Mouse (Mus musculus) intestine, postnatal 0 days (tissue): Measurements from ENCODE around the gene Ppip5k2. TPM values are rescaled to one million over a fixed set of nuclear protein-coding genes. Genes with fewer than 3 reads are reported as not detected.

Experiments used
- ATAC-seq: fragments of 200-750 bp; cut with Nextera tagmentation; 2 replicates; pipeline ENCODE4 v1.8.0; 2017; ENCODE audit warnings: mild to moderate bottlenecking, moderate TSS enrichment, moderate library complexity
- H3K27ac ChIP-seq: fragments of 300-500 bp; sonication (generic); 2 replicates; pipeline ENCODE4 v1.5.1; 2014; ENCODE audit warnings: mild to moderate bottlenecking, low read depth, low read length, moderate library complexity
- H3K27me3 ChIP-seq: fragments of 300-500 bp; sonication (generic); replicated peaks from 2 replicates; pipeline ENCODE4 v1.6.1; 2014; ENCODE audit warnings: low read length, mixed read lengths; ENCODE audit not compliant: control insufficient read depth, insufficient read depth
- H3K36me3 ChIP-seq: fragments of 300-500 bp; sonication (generic); 2 replicates; pipeline ENCODE4 v1.6.1; 2014; ENCODE audit warnings: mild to moderate bottlenecking, moderate library complexity; ENCODE audit not compliant: control insufficient read depth, insufficient read depth
- H3K4me1 ChIP-seq: fragments of 300-500 bp; sonication (generic); replicated peaks from 2 replicates; pipeline ENCODE4 v1.6.1; 2014; ENCODE audit warnings: antibody characterized with exemption, low read length, mixed read lengths; ENCODE audit not compliant: control insufficient read depth, insufficient read depth
- H3K4me2 ChIP-seq: fragments of 300-500 bp; sonication (generic); replicated peaks from 2 replicates; pipeline ENCODE4 v1.6.1; 2014; ENCODE audit warnings: low read depth, mild to moderate bottlenecking, moderate library complexity
- H3K4me3 ChIP-seq: fragments of 300-500 bp; sonication (generic); 2 replicates; pipeline ENCODE4 v1.5.1; 2014; ENCODE audit warnings: low read depth, low read length
- H3K9ac ChIP-seq: fragments of 300-500 bp; sonication (generic); 2 replicates; pipeline ENCODE4 v1.6.1; 2014; ENCODE audit warnings: mild to moderate bottlenecking, low read depth, low read length
- H3K9me3 ChIP-seq: fragments of 300-500 bp; sonication (generic); 2 replicates; pipeline ENCODE4 v1.6.1; 2016; ENCODE audit warnings: mixed run types; ENCODE audit not compliant: control insufficient read depth
- CTCF ChIP-seq: sonication (generic); IDR thresholded peaks from 2 replicates; pipeline ENCODE4 v1.5.1; 2016; ENCODE audit warnings: low read depth, mild to moderate bottlenecking, control low read depth, antibody characterized with exemption, moderate library complexity
- WGBS: fragments of 180-500 bp; shearing (Covaris S2); extraction: QIAGEN DNeasy Blood & Tissue Kit; methylation state at CpG from one replicate; pipeline ENCODE4 v1.1.7; 2014; 5-methylcytosine and 5-hydroxymethylcytosine counted together
- polyA plus RNA-seq: library from polyadenylated mRNA; unstranded; fragments of >200 nt; fragmentation: Nextera tagmentation; extraction: Ambion mirVana; gene quantifications from 2 replicates; pipeline ENCODE4 v1.2.1, GENCODE M21; 2015

The Ppip5k2 gene
- polyA plus RNA-seq, 1 experiment from 2014 or later = 19.7 TPM

- H3K36me3 ChIP-seq = peaks cover 55% of the 10 kb centered on the region
- TF ChIP-seq CTCF = no peak
These were observed 24.5 kb downstream of the Ppip5k2 start for GRCm38 (mm10) chr1:97745712-97746111.

GRCm38 (mm10) chr1:97743063-97743462 lies 27.1 kb downstream of the Ppip5k2 start:
- H3K9ac ChIP-seq = no peak overlapping the region
- no peaks in the 10 kb centered on the region for H3K4me1 ChIP-seq
- no peak overlapping the region for H3K4me3 ChIP-seq
- H3K36me3 ChIP-seq = peaks cover 65% of the 10 kb centered on the region
- no peak for TF ChIP-seq CTCF
- no peaks in the 10 kb centered on the region for H3K9me3 ChIP-seq
- no peak overlapping the region for H3K27ac ChIP-seq
- no peaks in the 10 kb centered on the region for H3K27me3 ChIP-seq
- no peak for ATAC-seq
- H3K4me2 ChIP-seq = no peak overlapping the region
- 94% methylated on average over 1 of the region's 1 CpGs for WGBS

More at GRCm38 (mm10) chr1:97745712-97746111, 24.5 kb downstream of the Ppip5k2 start:
- no peak overlapping the region for H3K27ac ChIP-seq
- 84% methylated on average over 4 of the region's 4 CpGs for WGBS
- no peaks in the 10 kb centered on the region for H3K27me3 ChIP-seq
- no peak for ATAC-seq
- no peaks in the 10 kb centered on the region for H3K9me3 ChIP-seq
- no peak overlapping the region for H3K9ac ChIP-seq
- H3K4me1 ChIP-seq = no peaks in the 10 kb centered on the region
- H3K4me2 ChIP-seq = no peak overlapping the region
- no peak overlapping the region for H3K4me3 ChIP-seq

- H3K9ac ChIP-seq = no peak overlapping the region
- no peak for ATAC-seq
- H3K27me3 ChIP-seq = no peaks in the 10 kb centered on the region
- H3K4me2 ChIP-seq = no peak overlapping the region
- H3K4me1 ChIP-seq = no peaks in the 10 kb centered on the region
- peaks cover 30% of the 10 kb centered on the region for H3K36me3 ChIP-seq
- H3K4me3 ChIP-seq = no peak overlapping the region
- 57% methylated on average over 1 of the region's 1 CpGs for WGBS
- H3K27ac ChIP-seq = no peak overlapping the region
- H3K9me3 ChIP-seq = no peaks in the 10 kb centered on the region
- TF ChIP-seq CTCF = no peak
These were observed 40.9 kb downstream of the Ppip5k2 start for GRCm38 (mm10) chr1:97729339-97729738.

GRCm38 (mm10) chr1:97726730-97727129 lies 43.5 kb downstream of the Ppip5k2 start:
- Histone ChIP-seq H3K9me3 (no peaks in the 10 kb centered on the region), H3K4me3 (no peak overlapping the region), H3K27me3 (no peaks in the 10 kb centered on the region), H3K9ac (no peak overlapping the region), H3K4me1 (no peaks in the 10 kb centered on the region), H3K27ac (no peak overlapping the region), H3K4me2 (no peak overlapping the region), H3K36me3 (peaks cover 26% of the 10 kb centered on the region)
- no peak for ATAC-seq
- WGBS = 72% methylated on average over 2 of the region's 2 CpGs
- peak; percentile 63 for TF ChIP-seq CTCF

GRCm38 (mm10) chr1:97718440-97718839 lies 51.8 kb downstream of the Ppip5k2 start:
- Histone ChIP-seq H3K9ac (no peak overlapping the region), H3K4me1 (no peaks in the 10 kb centered on the region), H3K9me3 (no peaks in the 10 kb centered on the region), H3K4me3 (no peak overlapping the region), H3K4me2 (no peak overlapping the region), H3K27me3 (no peaks in the 10 kb centered on the region), H3K27ac (no peak overlapping the region), H3K36me3 (peaks cover 41% of the 10 kb centered on the region)
- TF ChIP-seq CTCF = no peak
- ATAC-seq = no peak
- 88% methylated on average over 9 of the region's 9 CpGs for WGBS

GRCm38 (mm10) chr1:97714334-97714868 lies 55.8 kb downstream of the Ppip5k2 start:
- 85% methylated on average over 11 of the region's 11 CpGs for WGBS
- no peak for ATAC-seq

GRCm38 (mm10) chr1:97710520-97710919 lies 59.7 kb downstream of the Ppip5k2 start:
- WGBS = 58% methylated on average over 3 of the region's 3 CpGs
- Histone ChIP-seq H3K27ac (no peak overlapping the region), H3K9ac (no peak overlapping the region), H3K4me1 (no peaks in the 10 kb centered on the region), H3K4me3 (no peak overlapping the region), H3K9me3 (no peaks in the 10 kb centered on the region), H3K36me3 (peaks cover 49% of the 10 kb centered on the region), H3K27me3 (no peaks in the 10 kb centered on the region), H3K4me2 (no peak overlapping the region)
- no peak for ATAC-seq
- no peak for TF ChIP-seq CTCF

More at GRCm38 (mm10) chr1:97714334-97714868, 55.8 kb downstream of the Ppip5k2 start:
- H3K4me2 ChIP-seq = no peak overlapping the region
- no peaks in the 10 kb centered on the region for H3K9me3 ChIP-seq
- H3K4me3 ChIP-seq = no peak overlapping the region
- H3K36me3 ChIP-seq = peaks cover 51% of the 10 kb centered on the region
- no peak overlapping the region for H3K9ac ChIP-seq
- no peak for TF ChIP-seq CTCF
- no peak overlapping the region for H3K27ac ChIP-seq
- no peaks in the 10 kb centered on the region for H3K4me1 ChIP-seq
- H3K27me3 ChIP-seq = no peaks in the 10 kb centered on the region
